Mouse (Mus musculus) ES-Bruce4 (cell line): ENCODE data around the gene Tmem56.

Experiments
- CTCF ChIP-seq: IDR thresholded peaks from one replicate; pipeline ENCODE4 v1.8.1; 2011; ENCODE audit warnings: low read depth, low read length
- POLR2A ChIP-seq: IDR thresholded peaks from one replicate; pipeline ENCODE4 v1.8.1; 2011; ENCODE audit warnings: low read length; ENCODE audit not compliant: insufficient read depth

DNA sequence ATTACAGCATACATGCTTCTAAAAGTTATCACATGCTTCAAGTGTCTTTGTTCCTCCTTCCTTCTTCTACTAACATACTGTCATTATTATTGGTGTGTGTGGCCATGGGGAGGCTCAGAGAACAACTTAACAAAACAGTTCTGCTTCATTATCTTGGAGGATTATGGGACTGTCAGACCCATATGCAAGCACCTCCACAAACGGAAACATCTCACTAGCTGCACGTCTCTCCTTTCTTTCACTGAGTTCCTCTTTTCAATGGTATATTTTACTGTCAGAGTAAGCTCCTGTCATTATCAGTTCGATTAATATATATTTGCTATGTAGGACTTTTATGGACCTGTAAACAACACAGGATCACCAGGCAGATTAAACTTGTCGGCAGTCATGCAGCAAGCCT lies 122.5 kb downstream of the Tmem56 start:
- TF ChIP-seq CTCF, result no peak
- no peak for TF ChIP-seq POLR2A
